Mouse (Mus musculus) stomach, embryonic 15.5 days (tissue): ENCODE measurements around the gene Phactr4. TPM values are rescaled to one million over a fixed set of nuclear protein-coding genes. Genes with fewer than 3 reads are reported as not detected.

Experiments
- ATAC-seq: fragments of 200-750 bp; cut with Nextera tagmentation; 2 replicates; pipeline ENCODE4 v1.8.0; 2017; ENCODE audit warnings: low read depth, moderate number of reproducible peaks, moderate TSS enrichment; ENCODE audit not compliant: insufficient read depth, low FRiP score
- H3K27ac ChIP-seq: fragments of 300-500 bp; sonication (generic); 2 replicates; pipeline ENCODE4 v1.5.1; 2015; ENCODE audit warnings: mild to moderate bottlenecking, inconsistent platforms
- H3K27me3 ChIP-seq: fragments of 300-500 bp; sonication (generic); replicated peaks from 2 replicates; pipeline ENCODE4 v1.6.1; 2015; ENCODE audit warnings: inconsistent platforms
- H3K36me3 ChIP-seq: fragments of 300-500 bp; sonication (generic); 2 replicates; pipeline ENCODE4 v1.6.1; 2015; ENCODE audit warnings: inconsistent platforms
- H3K4me1 ChIP-seq: fragments of 300-500 bp; sonication (generic); 2 replicates; pipeline ENCODE4 v1.6.1; 2015; ENCODE audit warnings: inconsistent platforms
- H3K4me2 ChIP-seq: fragments of 300-500 bp; sonication (generic); 2 replicates; pipeline ENCODE4 v1.6.1; 2015; ENCODE audit warnings: mild to moderate bottlenecking, inconsistent platforms
- H3K4me3 ChIP-seq: fragments of 300-500 bp; sonication (generic); replicated peaks from 2 replicates; pipeline ENCODE4 v1.5.1; 2015; ENCODE audit warnings: inconsistent platforms
- H3K9ac ChIP-seq: fragments of 300-500 bp; sonication (generic); 2 replicates; pipeline ENCODE4 v1.6.1; 2015; ENCODE audit warnings: inconsistent platforms
- H3K9me3 ChIP-seq: fragments of 300-500 bp; sonication (generic); 2 replicates; pipeline ENCODE4 v1.6.1; 2016; ENCODE audit warnings: inconsistent platforms
- WGBS: fragments of 180-500 bp; shearing (Covaris S2); methylation state at CpG from one replicate; pipeline ENCODE4 v1.1.7; 2015; 5-methylcytosine and 5-hydroxymethylcytosine counted together
- polyA plus RNA-seq: library from polyadenylated mRNA; unstranded; fragments of >200 nt; fragmentation: Nextera tagmentation; extraction: Ambion mirVana; gene quantifications from 2 replicates; pipeline ENCODE4 v1.2.1, GENCODE M21; 2015

The Phactr4 gene
- polyA plus RNA-seq, 1 experiment from 2014 or later = 22.6 TPM

- Histone ChIP-seq H3K4me3 (no peak overlapping the region), H3K9ac (no peak overlapping the region), H3K4me1 (no peaks in the 10 kb centered on the region), H3K27ac (no peak overlapping the region), H3K9me3 (no peaks in the 10 kb centered on the region), H3K27me3 (no peaks in the 10 kb centered on the region), H3K36me3 (no peaks in the 10 kb centered on the region), H3K4me2 (no peak overlapping the region)
- no peak for ATAC-seq
- WGBS = 75% methylated on average over 4 of the region's 4 CpGs
Measured at GRCm38 (mm10) chr4:132409587-132410229, 12.6 kb downstream of the Phactr4 start.

DNA sequence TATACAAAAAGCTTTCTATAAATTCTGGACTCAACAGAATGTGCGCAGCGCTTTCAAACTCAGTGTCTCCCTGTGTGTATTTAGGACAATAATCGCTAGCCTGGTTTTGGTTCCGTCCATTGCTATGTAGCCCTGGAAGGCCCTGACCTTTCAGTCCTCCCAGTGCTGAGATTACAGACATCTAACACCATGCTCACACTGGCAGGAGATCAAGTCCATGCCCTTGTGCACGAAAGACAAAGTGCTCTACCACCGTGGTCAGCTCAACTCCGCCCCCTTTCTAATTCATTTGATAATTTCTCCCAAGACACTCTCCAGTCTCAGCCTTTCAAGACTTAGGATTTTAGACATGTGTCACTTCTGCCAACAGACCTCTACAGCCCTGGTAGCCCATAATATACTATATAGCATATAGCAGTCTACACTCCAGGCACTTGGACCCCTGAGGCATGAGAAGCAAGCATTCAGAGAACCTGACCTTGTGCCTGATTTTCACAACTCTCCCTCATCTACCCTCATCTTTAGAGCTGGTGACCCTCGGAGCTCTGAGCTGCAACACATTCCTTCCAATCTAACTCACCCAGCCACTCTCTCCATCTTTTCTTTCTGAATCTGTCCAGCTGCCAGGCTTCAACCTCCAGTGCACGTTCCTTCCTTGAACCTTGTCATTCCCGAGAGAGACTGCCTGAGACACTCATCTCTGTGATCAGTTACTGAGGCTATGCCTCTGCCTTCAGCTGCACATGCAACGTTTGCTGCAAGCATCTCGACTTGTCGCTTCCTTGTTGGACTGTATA is 15.7 kb downstream of the Phactr4 start:
- Histone ChIP-seq H3K36me3 (no peaks in the 10 kb centered on the region), H3K4me3 (no peak overlapping the region), H3K9me3 (no peaks in the 10 kb centered on the region), H3K4me1 (no peaks in the 10 kb centered on the region), H3K9ac (no peak overlapping the region), H3K27ac (no peak overlapping the region), H3K27me3 (no peaks in the 10 kb centered on the region), H3K4me2 (no peak overlapping the region)
- WGBS = 73% methylated on average over 13 of the region's 13 CpGs
- ATAC-seq = no peak

- no peak overlapping the region for H3K9ac ChIP-seq
- 71% methylated on average over 5 of the region's 5 CpGs for WGBS
- H3K9me3 ChIP-seq = no peaks in the 10 kb centered on the region
- ATAC-seq = no peak
- H3K4me2 ChIP-seq = no peak overlapping the region
- no peaks in the 10 kb centered on the region for H3K27me3 ChIP-seq
- H3K4me3 ChIP-seq = no peak overlapping the region
- no peaks in the 10 kb centered on the region for H3K4me1 ChIP-seq
- H3K27ac ChIP-seq = no peak overlapping the region
- no peaks in the 10 kb centered on the region for H3K36me3 ChIP-seq
Measured at GRCm38 (mm10) chr4:132404588-132404987, 17.7 kb downstream of the Phactr4 start.

DNA sequence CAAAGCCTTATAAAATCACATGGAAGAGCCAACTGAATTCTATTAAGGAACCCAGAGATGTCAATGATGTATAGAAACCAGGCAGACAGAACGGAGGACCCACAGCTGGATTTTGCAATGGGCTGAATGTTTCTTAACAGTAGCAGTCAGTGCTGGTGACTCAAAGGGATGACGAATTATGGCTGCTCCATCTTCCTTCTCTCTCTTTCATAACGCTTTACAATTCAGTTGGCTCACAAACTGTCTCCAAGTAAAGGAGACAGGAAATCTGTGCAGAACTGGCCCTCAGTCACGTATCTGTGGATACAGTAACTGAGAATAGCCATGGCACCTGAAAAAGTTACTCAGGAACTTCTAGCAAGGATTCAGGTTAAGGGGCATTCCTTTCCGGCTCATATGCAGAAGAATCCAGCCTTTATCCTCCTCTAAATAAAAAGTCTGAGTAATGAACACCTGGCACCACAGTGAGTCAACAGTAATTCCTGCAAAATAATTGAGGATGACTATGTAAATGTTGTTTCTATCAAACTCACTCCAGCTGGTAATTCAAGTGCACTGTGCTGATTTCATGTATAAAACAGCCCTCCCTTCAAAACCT is 19.1 kb downstream of the Phactr4 start:
- no peaks in the 10 kb centered on the region for H3K27me3 ChIP-seq
- no peak overlapping the region for H3K9ac ChIP-seq
- WGBS = 37% methylated on average over 5 of the region's 5 CpGs
- no peak for ATAC-seq
- H3K4me3 ChIP-seq = no peak overlapping the region
- H3K27ac ChIP-seq = peak overlapping the region; percentile 51; the same call in 1 of the 2 replicates
- H3K4me1 ChIP-seq = peaks cover 9% of the 10 kb centered on the region
- H3K9me3 ChIP-seq = no peaks in the 10 kb centered on the region
- no peak overlapping the region for H3K4me2 ChIP-seq
- H3K36me3 ChIP-seq = no peaks in the 10 kb centered on the region

GRCm38 (mm10) chr4:132401016-132401415 is 21.3 kb downstream of the Phactr4 start:
- H3K9ac ChIP-seq = no peak overlapping the region
- 92% methylated on average over 9 of the region's 9 CpGs for WGBS
- H3K4me3 ChIP-seq = no peak overlapping the region
- no peaks in the 10 kb centered on the region for H3K36me3 ChIP-seq
- H3K27me3 ChIP-seq = no peaks in the 10 kb centered on the region
- H3K4me1 ChIP-seq = peaks cover 13% of the 10 kb centered on the region
- no peaks in the 10 kb centered on the region for H3K9me3 ChIP-seq
- ATAC-seq = no peak
- no peak overlapping the region for H3K4me2 ChIP-seq
- 0 out of 2 replicates have a peak overlapping the region, but pooled peaks have one; percentile 0 for H3K27ac ChIP-seq

GRCm38 (mm10) chr4:132398863-132399262 is 23.4 kb downstream of the Phactr4 start:
- ATAC-seq = no peak
- 51% methylated on average over 5 of the region's 5 CpGs for WGBS
- Histone ChIP-seq H3K9ac (no peak overlapping the region), H3K36me3 (no peaks in the 10 kb centered on the region), H3K4me1 (peaks cover 15% of the 10 kb centered on the region), H3K4me3 (no peak overlapping the region), H3K9me3 (no peaks in the 10 kb centered on the region), H3K27ac (no peak overlapping the region), H3K27me3 (no peaks in the 10 kb centered on the region), H3K4me2 (no peak overlapping the region)

DNA sequence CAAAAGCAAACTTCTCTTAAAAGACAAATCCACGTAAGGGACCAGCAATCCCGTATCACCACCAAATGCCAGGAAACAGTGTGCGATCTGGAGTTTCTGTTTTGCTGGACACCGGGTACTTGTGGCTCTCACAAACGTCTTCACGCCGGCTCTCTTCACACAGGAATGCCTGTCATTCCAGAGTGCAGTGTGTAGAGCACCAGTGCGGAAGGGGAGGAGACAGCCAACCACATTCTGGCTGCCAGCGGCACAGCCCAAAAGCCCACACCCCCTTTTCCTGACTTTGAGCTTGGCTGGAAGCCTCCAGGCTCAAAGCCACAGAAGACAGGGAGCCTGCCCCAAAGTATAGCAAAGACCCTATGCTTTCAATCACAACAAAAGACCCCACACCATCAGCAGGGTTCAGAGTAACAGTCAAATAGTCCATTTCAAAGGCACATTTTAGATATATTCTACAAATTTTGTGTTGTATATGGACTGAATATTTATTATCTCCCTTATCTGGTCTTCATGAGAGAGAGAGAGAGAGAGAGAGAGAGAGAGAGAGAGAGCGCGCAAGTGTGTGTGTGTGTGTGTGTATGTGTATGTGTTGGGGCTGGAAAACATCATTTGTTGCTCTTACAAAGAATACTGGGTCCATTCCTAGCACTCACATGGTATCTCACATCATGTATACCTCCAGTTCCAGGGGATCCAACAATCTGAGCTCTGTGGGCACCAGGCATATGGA is 24.1 kb downstream of the Phactr4 start:
- Histone ChIP-seq H3K27me3 (no peaks in the 10 kb centered on the region), H3K27ac (peak overlapping the region; percentile 54; the same call in 1 of the 2 replicates), H3K4me1 (peaks cover 15% of the 10 kb centered on the region), H3K9me3 (no peaks in the 10 kb centered on the region), H3K4me2 (peak overlapping the region; percentile 49), H3K36me3 (no peaks in the 10 kb centered on the region), H3K4me3 (peak overlapping the region; percentile 32), H3K9ac (peak overlapping the region; percentile 19; the same call in 1 of the 2 replicates)
- ATAC-seq = peak; percentile 84; the same call in 1 of the 2 replicates
- WGBS = 24% methylated on average over 11 of the region's 11 CpGs

DNA sequence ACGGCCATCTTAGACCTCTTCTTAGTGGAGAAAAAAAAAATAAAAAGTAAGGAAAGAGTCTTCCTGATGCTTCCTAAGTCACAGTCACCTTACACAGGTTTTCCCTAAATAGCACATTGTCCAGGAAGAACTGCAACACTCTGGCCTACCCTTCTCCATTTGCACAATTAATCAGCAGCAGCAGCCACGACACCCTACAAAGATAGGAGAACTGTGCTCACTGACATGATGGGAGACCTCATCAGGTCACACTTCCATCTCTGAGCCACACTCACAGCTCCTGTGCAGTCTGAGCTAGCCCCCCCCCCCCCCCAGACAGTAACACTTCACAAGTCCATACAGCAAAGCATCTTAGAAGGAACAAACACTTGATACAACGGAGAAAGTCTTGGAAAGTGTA is 25.2 kb downstream of the Phactr4 start:
- H3K36me3 ChIP-seq = no peaks in the 10 kb centered on the region
- 74% methylated on average over 3 of the region's 3 CpGs for WGBS

DNA sequence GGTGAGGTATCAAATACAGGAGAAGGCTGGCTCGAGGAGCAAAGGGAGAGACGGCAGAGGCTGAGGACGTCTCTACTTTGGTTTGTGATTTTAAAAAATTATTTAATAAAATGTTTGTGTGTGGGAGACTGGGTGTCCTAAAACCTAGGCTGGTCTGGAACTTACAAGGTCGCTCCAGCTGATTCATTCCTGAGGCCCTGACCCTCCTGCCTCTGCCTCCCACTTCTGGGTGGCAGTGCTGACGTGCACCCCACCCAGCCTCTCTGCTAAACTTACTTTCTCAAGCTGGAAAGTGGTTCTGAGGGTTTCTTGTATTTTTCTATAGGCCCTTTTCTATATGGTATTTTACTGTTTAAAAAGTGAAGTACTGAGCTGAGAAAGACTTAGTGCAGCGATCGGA is 26.0 kb downstream of the Phactr4 start:
- no peak overlapping the region for H3K4me2 ChIP-seq
- no peak overlapping the region for H3K4me3 ChIP-seq
- ATAC-seq = no peak
- WGBS = 91% methylated on average over 7 of the region's 7 CpGs
- H3K9ac ChIP-seq = no peak overlapping the region
- peaks cover 15% of the 10 kb centered on the region for H3K4me1 ChIP-seq
- no peaks in the 10 kb centered on the region for H3K27me3 ChIP-seq
- no peak overlapping the region for H3K27ac ChIP-seq
- no peaks in the 10 kb centered on the region for H3K36me3 ChIP-seq
- H3K9me3 ChIP-seq = no peaks in the 10 kb centered on the region

More for the DNA sequence above, 25.2 kb downstream of the Phactr4 start:
- Histone ChIP-seq H3K9ac (no peak overlapping the region), H3K4me1 (peaks cover 15% of the 10 kb centered on the region), H3K4me3 (no peak overlapping the region), H3K4me2 (0 out of 2 replicates have a peak overlapping the region, but pooled peaks have one; percentile 49), H3K27ac (no peak overlapping the region), H3K27me3 (no peaks in the 10 kb centered on the region), H3K9me3 (no peaks in the 10 kb centered on the region)
- ATAC-seq = no peak

DNA sequence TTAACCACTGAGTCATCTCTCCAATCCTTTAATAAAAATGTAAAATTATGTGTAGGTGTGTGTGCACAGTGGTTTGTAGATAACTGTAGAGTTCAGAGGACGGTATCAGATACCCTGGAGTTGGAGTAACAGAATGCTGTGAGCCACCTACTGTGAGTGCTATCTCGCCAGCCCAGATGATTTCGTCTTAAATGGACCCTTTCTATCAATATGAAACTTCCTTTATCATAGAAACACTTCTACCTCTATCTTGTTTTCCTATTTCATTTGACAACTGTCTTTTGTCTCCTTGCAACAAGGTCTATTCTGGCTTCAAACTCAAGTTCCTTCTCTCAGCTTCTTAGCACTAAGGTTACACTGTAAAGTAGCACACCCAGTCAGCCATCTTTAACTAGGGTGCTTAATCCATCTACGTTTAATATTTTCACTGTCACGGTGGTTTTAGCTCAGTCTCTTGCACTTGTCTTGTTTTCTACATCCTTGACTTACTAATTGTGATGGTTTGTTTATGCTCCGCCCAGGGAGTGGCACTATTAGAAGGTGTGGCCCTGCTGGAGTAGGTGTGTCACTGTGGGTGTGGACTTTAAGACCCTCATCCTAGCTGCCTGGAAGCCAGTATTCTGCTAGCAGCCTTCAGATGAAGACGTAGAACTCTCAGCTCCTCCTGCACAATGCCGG is 31.1 kb downstream of the Phactr4 start:
- 81% methylated on average over 8 of the region's 8 CpGs for WGBS

GRCm38 (mm10) chr4:132389302-132389701 is 33.0 kb downstream of the Phactr4 start:
- Histone ChIP-seq H3K27ac (no peak overlapping the region), H3K4me2 (no peak overlapping the region), H3K9me3 (no peaks in the 10 kb centered on the region), H3K27me3 (no peaks in the 10 kb centered on the region), H3K4me1 (no peaks in the 10 kb centered on the region), H3K36me3 (no peaks in the 10 kb centered on the region), H3K9ac (no peak overlapping the region), H3K4me3 (no peak overlapping the region)
- 54% methylated on average over 4 of the region's 4 CpGs for WGBS
- ATAC-seq = no peak

More for the DNA sequence above, 31.1 kb downstream of the Phactr4 start:
- H3K9me3 ChIP-seq = no peaks in the 10 kb centered on the region
- H3K36me3 ChIP-seq = no peaks in the 10 kb centered on the region
- ATAC-seq = peak; percentile 58; the same call in 1 of the 2 replicates
- no peak overlapping the region for H3K4me2 ChIP-seq
- H3K4me3 ChIP-seq = no peak overlapping the region
- no peak overlapping the region for H3K9ac ChIP-seq
- H3K27me3 ChIP-seq = no peaks in the 10 kb centered on the region
- 0 out of 2 replicates have a peak, but pooled peaks cover 2% of the 10 kb centered on the region for H3K4me1 ChIP-seq
- no peak overlapping the region for H3K27ac ChIP-seq
